Mouse (Mus musculus): ENCODE measurements around the gene Pigb.

The Pigb gene

GRCm38 (mm10) chr9:73045711-73046110, 5.5 kb upstream of the Pigb start:
- no peak for DNase-seq (ENCODE audit: low spot score in 2 of 2)

DNA sequence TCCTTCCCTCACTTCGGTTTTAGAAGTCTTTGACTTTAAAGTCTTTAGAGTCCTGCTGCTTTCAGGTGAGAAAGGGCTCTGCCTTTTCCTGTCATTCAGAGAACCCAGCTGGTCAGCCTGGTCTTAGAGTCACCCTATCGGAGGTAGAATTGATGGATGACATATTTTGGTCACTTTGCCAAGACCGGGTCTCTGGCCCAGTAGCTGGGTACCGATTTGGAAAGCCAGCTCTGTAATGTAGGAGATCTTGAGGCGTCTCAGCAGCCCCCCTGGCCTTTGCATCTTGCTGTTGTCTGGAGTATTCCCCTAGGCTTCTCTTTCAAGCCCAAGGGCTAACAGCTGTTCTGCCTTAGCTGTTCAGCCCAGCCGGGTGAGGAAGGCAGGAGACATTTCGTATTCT, 5.0 kb upstream of the Pigb start:
- no peak for DNase-seq (ENCODE audit: low spot score in 2 of 2)

DNA sequence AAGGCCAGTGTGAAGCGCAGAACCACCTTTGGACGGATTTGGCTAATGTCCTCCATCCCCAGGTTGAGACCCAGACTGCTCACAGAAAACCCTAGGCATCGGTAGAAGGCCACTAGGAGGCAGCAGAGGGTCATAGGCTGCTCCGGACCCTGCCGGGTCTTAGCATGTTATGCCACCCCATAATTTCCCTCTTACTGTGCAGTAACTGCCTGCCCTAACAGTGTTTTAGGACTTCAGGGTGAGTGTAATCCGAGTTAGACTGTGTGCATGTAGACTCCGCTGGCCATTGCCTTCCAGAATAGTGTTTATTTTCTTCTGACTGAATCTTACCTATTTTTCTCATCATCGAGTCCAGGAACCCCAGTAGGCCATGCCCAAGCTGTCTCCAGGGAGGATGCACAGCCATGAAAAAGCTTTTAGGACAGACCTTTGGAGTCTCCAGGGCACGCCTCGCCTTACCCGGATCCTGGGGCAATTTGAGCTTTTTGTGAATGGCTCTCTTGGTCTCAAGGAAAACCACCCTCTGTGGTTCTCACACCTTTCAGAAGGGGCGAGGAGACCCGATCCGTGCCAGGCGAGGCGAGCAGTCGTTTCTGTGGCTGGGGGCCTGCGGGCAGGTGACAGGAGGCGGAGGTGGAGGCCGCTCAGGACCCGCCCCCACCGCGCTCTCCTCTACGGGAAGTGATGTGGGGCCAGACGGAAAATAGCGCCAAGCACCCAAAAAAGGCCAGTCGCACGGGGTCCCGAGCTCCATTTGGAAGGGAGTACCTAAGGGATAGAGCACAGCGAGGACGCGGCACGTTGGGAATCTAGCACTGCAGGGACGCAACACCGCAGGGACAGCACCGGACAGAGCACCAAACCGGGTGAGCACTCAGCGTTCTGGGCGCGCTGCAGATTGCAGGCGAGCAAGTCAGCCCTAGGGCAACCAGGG, 4.2 kb upstream of the Pigb start, which contains the start of gene Rab27a:
TSS of gene Rab27a (plus strand) at position 709 of the 934 bp plus-strand sequence.
- peak; percentile 57 to 64 for DNase-seq (ENCODE audit: low spot score in 2 of 2)

DNA sequence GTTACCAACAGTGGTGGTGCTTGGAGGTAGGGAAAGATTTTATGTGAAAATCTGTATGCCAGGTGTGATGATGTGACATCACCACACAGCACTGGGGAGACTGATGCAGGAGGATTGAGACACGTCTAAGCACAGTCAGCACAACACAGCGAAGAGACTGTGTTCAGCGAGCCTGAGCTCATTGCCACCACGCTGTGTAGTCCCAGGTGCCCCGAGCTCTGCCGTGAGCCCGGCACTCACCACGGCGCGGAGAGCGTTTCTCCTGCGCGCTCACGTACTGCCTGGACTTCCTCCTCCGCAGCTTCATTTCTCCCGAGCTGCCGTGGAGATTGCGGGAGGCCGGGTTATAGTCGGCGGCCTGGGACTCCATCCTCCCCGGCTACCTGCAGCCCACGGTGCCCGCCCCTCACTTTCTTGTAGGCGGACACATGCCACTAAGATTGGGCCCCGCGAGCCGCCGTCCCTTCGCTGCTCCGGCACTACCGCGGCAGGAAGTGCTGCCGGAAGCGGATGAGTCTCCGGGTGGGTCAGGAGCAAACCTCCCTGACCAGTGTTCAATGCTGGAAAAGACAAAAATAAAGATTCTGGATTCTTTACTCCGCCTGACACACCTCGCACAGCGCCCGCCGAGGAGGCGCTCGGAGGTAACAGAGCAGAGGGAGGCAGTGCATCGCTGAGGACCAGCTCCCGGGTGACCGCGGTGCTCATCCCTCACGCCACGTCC, 794 bp downstream of the Pigb start:
- peak; percentile 89 to 92 for DNase-seq (ENCODE audit: low spot score in 2 of 2)

- DNase-seq (ENCODE audit: low spot score in 2 of 2) = no peak
These were observed 6.8 kb downstream of the Pigb start for GRCm38 (mm10) chr9:73033406-73033805.

GRCm38 (mm10) chr9:73031421-73031820, 8.8 kb downstream of the Pigb start:
- DNase-seq (ENCODE audit: low spot score in 2 of 2) = no peak

- no peak for DNase-seq (ENCODE audit: low spot score in 2 of 2)
These were observed 9.7 kb downstream of the Pigb start for GRCm38 (mm10) chr9:73030443-73030842.

- no peak for DNase-seq (ENCODE audit: low spot score in 2 of 2)
These were observed 14.2 kb downstream of the Pigb start for GRCm38 (mm10) chr9:73025818-73026636.

GRCm38 (mm10) chr9:73020566-73021097, 19.5 kb downstream of the Pigb start:
- no peak for DNase-seq (ENCODE audit: low spot score in 2 of 2)

DNA sequence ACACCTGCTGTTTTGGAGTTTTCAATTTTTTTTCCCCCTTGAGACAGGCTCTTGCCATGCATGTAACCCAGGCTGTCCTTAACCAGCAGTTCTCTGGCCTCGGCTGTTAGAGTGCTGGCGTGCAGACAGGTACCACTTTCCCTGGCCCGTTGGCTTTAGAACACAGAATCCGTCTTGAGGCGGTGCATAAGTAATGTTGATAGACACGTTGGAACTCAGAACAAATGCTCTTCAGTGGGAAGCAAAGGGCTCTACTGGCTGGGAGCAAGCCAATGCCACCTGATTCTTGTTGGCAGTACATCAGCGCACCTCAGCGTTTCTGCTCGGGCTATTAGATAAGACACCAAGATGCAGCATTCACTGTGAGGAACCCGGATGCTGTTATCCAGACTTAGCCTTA, 20.3 kb downstream of the Pigb start:
- no peak for DNase-seq (ENCODE audit: low spot score in 2 of 2)

GRCm38 (mm10) chr9:73014724-73015123, 25.5 kb downstream of the Pigb start:
- peak in 1 of 2 experiments; percentile 13 for DNase-seq (ENCODE audit: low spot score in 2 of 2)

GRCm38 (mm10) chr9:73012629-73013028, 27.5 kb downstream of the Pigb start:
- DNase-seq (ENCODE audit: low spot score in 2 of 2) = no peak

DNA sequence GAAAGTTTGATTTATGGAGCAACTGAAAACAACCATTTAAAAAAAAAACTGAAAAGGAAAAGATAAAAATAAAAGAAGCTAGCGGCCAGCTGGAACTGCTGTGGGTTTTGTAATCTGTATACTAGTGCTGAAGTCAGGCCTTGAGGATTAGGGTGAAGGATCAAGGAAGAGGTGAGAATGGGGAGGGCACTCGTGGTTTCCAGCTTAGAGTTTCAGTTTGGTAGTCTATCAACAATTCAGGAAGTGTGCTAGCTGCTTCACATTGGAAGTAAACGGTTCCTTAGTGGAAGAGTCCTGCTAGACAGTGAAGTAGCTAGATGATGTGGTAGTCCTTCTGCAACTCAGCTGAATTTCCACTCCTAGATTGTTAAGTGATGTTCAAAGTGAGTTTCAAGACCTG, 31.8 kb downstream of the Pigb start:
- DNase-seq (ENCODE audit: low spot score in 2 of 2) = no peak

- DNase-seq (ENCODE audit: low spot score in 2 of 2) = no peak
These were observed 34.0 kb downstream of the Pigb start for GRCm38 (mm10) chr9:73006175-73006574.

DNA sequence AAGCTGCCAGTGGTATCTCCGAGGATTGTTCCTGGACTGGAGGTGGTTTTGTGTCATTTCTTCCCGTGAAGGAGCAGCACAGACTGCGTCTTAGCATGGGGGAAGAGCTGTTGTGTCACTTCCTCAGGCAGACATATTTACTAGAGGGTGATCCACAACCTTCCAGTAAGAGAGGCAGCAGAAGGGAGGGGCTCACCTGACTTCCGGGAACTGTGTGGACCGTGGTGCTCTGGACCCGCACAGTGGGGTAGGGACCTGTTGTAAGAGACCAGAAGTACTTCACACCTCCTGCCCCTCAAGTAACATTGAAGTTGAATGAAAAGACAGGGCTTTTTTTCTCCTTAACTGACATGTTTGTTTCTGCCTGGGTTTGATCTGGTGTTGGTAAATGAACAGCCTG, 35.1 kb downstream of the Pigb start:
- DNase-seq (ENCODE audit: low spot score in 2 of 2) = no peak

DNA sequence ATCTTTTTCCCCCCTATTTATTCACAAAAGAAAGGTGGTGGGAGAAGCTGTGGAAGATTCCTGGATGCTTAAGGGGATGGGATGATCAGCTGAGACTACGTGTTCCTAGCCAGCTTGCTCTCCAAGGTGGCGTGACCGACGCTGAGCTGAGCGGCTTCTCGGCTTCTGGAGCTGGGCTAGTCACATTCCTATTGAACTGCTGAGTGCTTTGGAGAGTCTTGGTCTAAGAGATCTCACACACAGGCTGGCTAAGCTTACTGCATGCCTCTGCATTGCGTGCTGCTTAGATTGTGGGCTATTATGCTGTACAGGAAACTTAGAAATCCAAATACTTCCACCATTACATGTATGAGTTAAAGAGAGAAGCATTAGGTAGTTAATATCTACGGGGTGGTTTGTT, 36.1 kb downstream of the Pigb start:
- no peak for DNase-seq (ENCODE audit: low spot score in 2 of 2)

DNA sequence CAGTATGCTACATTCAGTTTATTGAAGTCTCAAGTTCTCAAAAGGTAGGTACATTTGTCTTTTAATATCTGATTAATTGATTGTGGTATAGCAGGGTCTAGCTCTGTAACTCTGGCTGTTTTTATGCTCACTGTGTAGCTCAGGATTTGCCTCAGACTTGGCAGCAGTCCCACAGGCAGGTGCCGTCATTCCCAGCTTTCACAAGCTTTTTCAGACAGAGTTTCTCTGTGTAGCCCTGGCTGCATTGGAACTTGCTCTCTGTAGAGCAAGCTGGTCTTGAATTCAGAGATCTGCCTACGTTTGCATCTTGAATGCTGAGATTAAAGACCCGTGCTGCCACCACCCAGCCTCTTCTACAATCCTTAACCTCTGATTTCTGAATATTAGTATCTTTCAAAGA, 38.0 kb downstream of the Pigb start:
- no peak for DNase-seq (ENCODE audit: low spot score in 2 of 2)

DNA sequence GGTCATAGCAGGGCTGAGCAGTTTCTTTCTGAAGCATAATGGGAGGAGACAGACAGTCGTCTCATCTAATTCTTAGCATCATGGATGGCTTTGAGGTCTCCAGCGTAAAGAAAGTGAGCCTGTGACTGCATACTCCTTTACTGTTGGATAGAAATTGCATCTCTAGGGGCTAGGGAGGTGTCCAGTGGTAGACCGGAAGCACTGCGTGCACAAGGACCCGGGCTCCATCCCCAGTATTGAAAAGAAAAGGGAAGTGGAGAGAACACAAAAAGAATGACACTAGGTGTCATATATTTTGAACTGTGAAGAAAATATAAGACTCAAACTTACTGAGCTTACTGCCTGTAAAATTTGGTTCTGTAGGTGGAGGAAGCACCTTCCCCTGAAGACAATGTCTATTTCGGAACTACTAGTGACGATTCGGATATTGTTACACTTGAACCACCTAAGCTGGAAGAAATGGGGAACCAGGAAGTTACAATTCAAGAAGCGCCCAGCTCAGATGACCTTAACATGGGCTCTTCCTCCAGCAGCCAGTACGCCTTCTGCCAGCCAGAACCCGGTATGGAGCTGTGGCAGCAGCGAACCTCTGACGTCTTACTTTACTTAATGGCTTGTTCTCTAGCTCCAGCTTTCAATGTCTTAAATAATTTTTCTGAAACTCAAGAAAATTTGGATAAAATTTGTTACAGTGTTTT, 38.7 kb downstream of the Pigb start:
- no peak for DNase-seq (ENCODE audit: low spot score in 2 of 2)

DNA sequence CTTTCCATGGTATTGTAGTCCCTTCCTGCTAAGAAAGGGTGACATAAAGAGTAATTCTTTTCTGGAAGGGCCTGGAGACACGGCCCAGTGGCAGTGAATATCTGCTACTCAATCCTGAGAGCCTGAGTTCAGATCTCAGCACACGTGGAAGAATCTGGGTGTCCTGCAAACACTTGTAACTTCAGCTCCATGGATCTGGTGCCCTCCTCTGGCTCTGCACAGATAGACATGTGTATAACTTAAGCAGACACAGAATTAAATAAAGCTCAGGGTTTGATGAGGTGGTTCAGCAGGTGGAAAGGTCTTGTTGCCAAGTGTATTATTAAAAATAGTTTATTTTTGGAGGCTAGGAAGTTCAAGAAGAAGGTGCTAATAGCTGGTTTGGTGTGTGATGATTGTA, 39.7 kb downstream of the Pigb start:
- no peak for DNase-seq (ENCODE audit: low spot score in 2 of 2)

- no peak for DNase-seq (ENCODE audit: low spot score in 2 of 2)
These were observed 43.4 kb downstream of the Pigb start for GRCm38 (mm10) chr9:72996806-72997205.

DNA sequence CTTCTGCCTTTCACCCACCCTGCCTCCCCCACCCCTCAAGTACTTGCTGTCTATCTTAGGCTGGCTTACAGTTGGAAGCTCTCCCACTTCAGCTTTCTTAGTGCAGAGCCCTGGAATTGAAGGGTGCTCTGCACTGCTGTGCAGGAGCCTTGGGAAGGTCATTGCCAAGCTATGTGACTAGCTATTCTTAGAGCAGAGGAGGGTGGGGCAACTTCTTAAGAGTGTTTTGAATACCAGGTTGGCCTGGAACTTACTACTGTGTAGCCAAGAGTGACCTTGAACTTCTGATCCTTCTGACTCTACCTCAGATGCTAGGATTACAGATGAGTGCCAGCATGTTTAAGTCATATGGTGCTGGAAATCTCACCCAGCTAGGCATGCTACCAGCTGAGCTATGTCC, 44.0 kb downstream of the Pigb start:
- DNase-seq (ENCODE audit: low spot score in 2 of 2) = no peak

All from right cerebral cortex, postnatal 36 days (tissue).